Mouse (Mus musculus) thymus, adult 2 months (tissue): ENCODE measurements around the gene Ago1. TPM values are rescaled to one million over a fixed set of nuclear protein-coding genes. Genes with fewer than 3 reads are reported as not detected.

Experiments used
- DNase-seq: peaks from one replicate; pipeline ENCODE4 v3.0.0; 2021
- H3K27ac ChIP-seq: fragments of 200-500 bp; 2 replicates; pipeline ENCODE4 v1.5.1; 2012; ENCODE audit warnings: low read length, control low read depth; ENCODE audit not compliant: control insufficient read depth, insufficient read depth
- H3K27me3 ChIP-seq: fragments of 200-500 bp; 2 replicates; pipeline ENCODE4 v1.6.1; 2012; ENCODE audit warnings: mild to moderate bottlenecking, low read length, moderate library complexity, mixed read lengths; ENCODE audit not compliant: control insufficient read depth, insufficient read depth
- H3K36me3 ChIP-seq: fragments of 200-500 bp; 2 replicates; pipeline ENCODE4 v1.6.1; 2012; ENCODE audit warnings: mild to moderate bottlenecking, low read length, moderate library complexity; ENCODE audit not compliant: control insufficient read depth, insufficient read depth
- H3K4me1 ChIP-seq: fragments of 200-500 bp; replicated peaks from 2 replicates; pipeline ENCODE4 v1.6.1; 2012; ENCODE audit warnings: low read length; ENCODE audit not compliant: control insufficient read depth, insufficient read depth
- H3K4me3 ChIP-seq: fragments of 200-500 bp; 2 replicates; pipeline ENCODE4 v1.5.1; 2012; ENCODE audit warnings: mild to moderate bottlenecking, low read length, control low read depth, moderate library complexity; ENCODE audit not compliant: control insufficient read depth, insufficient read depth
- CTCF ChIP-seq: fragments of 200-500 bp; IDR thresholded peaks from 2 replicates; pipeline ENCODE4 v1.5.1; 2012; ENCODE audit warnings: mild to moderate bottlenecking, control low read depth, low read length, moderate library complexity, borderline replicate concordance; ENCODE audit not compliant: control insufficient read depth, poor library complexity, insufficient read depth; ENCODE audit errors: extremely low read depth
- POLR2A ChIP-seq: fragments of 200-500 bp; IDR thresholded peaks from 2 replicates; pipeline ENCODE4 v1.6.1; 2012; ENCODE audit warnings: mild to moderate bottlenecking, low read length, control low read depth, moderate library complexity; ENCODE audit not compliant: control insufficient read depth, poor library complexity, insufficient read depth; ENCODE audit errors: extremely low read depth
- WGBS: fragments of 180-500 bp; shearing (Covaris S2); methylation state at CpG from one replicate; pipeline ENCODE4 v1.1.7; 2018; 5-methylcytosine and 5-hydroxymethylcytosine counted together
- polyA plus RNA-seq: library from polyadenylated mRNA; depleted of rRNA; stranded (reverse); fragments of >200 nt; gene quantifications from 2 replicates; pipeline ENCODE4 v1.2.3, GENCODE M21; 2012

Ago1 gene
- polyA plus RNA-seq, 1 experiment: 46.4 TPM

GRCm38 (mm10) chr4:126464892-126465235, 3.5 kb downstream of the Ago1 start:
- Histone ChIP-seq H3K4me1 (peaks cover 19% of the 10 kb centered on the region), H3K27me3 (no peaks in the 10 kb centered on the region), H3K27ac (no peak overlapping the region), H3K4me3 (no peak overlapping the region), H3K36me3 (no peaks in the 10 kb centered on the region; the same call in 1 of the 2 replicates)
- no peak for DNase-seq
- no peak for TF ChIP-seq POLR2A
- TF ChIP-seq CTCF: no peak
- 96% methylated on average over 2 of the region's 2 CpGs for WGBS

GRCm38 (mm10) chr4:126464189-126464891, 4.0 kb downstream of the Ago1 start:
- Histone ChIP-seq H3K4me1 (peaks cover 19% of the 10 kb centered on the region), H3K36me3 (peaks cover 3% of the 10 kb centered on the region; the same call in 1 of the 2 replicates), H3K4me3 (no peak overlapping the region), H3K27me3 (no peaks in the 10 kb centered on the region), H3K27ac (no peak overlapping the region)
- 84% methylated on average over 4 of the region's 4 CpGs for WGBS
- no peak for DNase-seq
- TF ChIP-seq POLR2A: no peak

GRCm38 (mm10) chr4:126455441-126455840, 12.9 kb downstream of the Ago1 start:
- H3K36me3 ChIP-seq: peaks cover 58% of the 10 kb centered on the region
- H3K27ac ChIP-seq: no peak overlapping the region

GRCm38 (mm10) chr4:126454547-126455254, 13.7 kb downstream of the Ago1 start:
- no peak for DNase-seq
- Histone ChIP-seq H3K4me1 (no peaks in the 10 kb centered on the region), H3K27ac (no peak overlapping the region), H3K4me3 (no peak overlapping the region), H3K27me3 (no peaks in the 10 kb centered on the region), H3K36me3 (peaks cover 58% of the 10 kb centered on the region)
- TF ChIP-seq POLR2A (no peak), CTCF (no peak)
- WGBS: 96% methylated on average over 5 of the region's 5 CpGs

More at GRCm38 (mm10) chr4:126455441-126455840, 12.9 kb downstream of the Ago1 start:
- TF ChIP-seq CTCF: no peak
- no peak for TF ChIP-seq POLR2A
- Histone ChIP-seq H3K4me1 (no peaks in the 10 kb centered on the region), H3K4me3 (no peak overlapping the region), H3K27me3 (no peaks in the 10 kb centered on the region)
- WGBS: 95% methylated on average over 7 of the region's 7 CpGs
- DNase-seq: no peak

DNA sequence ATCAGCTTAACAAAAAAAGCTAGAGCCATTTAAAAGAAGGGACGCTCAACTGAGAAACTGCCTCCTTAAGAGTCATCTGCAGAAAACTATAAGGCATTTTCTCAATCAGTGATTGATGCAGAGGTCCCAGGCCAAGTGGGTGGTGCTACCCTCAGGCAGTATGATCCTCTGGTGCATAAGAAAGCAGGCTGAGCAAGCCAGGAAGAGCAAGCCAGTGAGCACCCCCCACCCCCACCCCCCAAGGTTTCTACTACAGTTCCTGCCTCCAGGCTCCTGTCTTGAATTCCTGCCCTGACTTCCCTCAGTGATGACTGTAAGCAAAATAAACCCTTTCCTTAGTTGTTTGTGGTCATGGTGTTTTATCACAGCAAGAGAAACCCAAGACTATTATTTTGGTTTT, 18.1 kb downstream of the Ago1 start:
- TF ChIP-seq CTCF (no peak), POLR2A (no peak)
- H3K4me3 ChIP-seq: no peak overlapping the region
- H3K4me1 ChIP-seq: no peaks in the 10 kb centered on the region
- peaks cover 49% of the 10 kb centered on the region for H3K36me3 ChIP-seq
- no peaks in the 10 kb centered on the region for H3K27me3 ChIP-seq
- H3K27ac ChIP-seq: no peak overlapping the region
- 100% methylated on average over 1 of the region's 1 CpGs for WGBS
- DNase-seq: no peak

DNA sequence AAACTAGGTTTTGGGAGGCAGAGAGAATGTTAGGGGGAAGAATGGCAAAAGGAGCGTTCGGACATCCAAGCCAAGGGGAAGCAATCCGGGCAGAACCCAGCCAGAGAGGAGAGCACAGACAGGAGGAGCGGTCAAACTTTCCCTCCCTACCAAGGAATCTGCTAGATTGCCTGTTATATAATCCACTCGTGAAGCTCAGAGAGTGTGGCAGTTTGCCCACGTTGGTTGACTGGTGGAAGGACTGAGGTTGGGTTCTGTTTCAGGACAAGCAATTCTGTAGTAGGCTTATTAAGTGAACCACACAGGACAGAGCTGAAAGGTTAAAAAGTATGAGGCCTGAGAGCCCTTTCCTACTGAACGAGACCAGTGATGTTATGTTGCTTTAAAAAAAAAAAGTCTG, 21.3 kb downstream of the Ago1 start:
- H3K36me3 ChIP-seq: peaks cover 35% of the 10 kb centered on the region
- no peak for TF ChIP-seq POLR2A
- no peak for TF ChIP-seq CTCF
- WGBS: 95% methylated on average over 7 of the region's 7 CpGs
- H3K27ac ChIP-seq: no peak overlapping the region
- H3K4me3 ChIP-seq: no peak overlapping the region
- H3K27me3 ChIP-seq: no peaks in the 10 kb centered on the region
- DNase-seq: no peak
- H3K4me1 ChIP-seq: no peaks in the 10 kb centered on the region
